9 mouse cellular contexts compared by ENCODE assay signal in the genomic region with DNA sequence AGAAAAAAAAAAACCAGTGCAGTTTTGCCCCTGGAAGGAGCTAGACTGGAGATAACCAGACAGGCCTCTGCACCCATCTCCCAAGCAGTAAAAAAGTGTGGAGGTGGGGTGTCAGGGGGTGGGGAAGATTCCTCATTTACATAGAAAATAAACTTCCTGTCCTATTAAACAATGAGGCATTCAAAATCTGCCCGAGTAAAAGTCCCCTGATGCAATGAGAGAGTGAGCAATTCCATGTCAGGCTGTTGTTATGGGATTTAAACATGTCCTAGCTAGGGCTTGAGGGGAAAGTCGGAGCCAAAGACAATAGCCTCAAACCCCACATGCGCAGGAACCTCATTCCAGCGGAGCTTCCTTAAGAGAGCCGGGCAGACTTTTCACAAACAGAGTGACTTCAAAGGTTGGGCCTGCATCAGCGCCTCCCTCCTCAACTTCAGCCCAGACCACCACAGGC. TPM values are rescaled to one million over a fixed set of nuclear protein-coding genes. Genes with fewer than 3 reads are reported as not detected.
DNase-seq lines count a peak whose midpoint lies in the region; ATAC-seq and TF ChIP-seq lines count a peak whose summit lies in the region.
"Had no signal": no experiment of that assay in that cellular context is flagged by ENCODE, and none has a peak within 500 bp of the region (broad histone marks: within the 10 kb centered on the region; RNA-seq: fewer than 3 reads in every experiment).

No protein-coding gene starts in this region.

- no peaks in the 10 kb centered on the region for H3K36me3 ChIP-seq in lung, embryonic 16.5 days (ENCODE audit: control insufficient read depth, insufficient read depth, low read length)
- H3K36me3 ChIP-seq in heart, postnatal 0 days (replicated peaks; ENCODE audit: control insufficient read depth, insufficient read depth, low read length): no peaks in the 10 kb centered on the region
- H3K36me3 ChIP-seq in stomach, embryonic 15.5 days: no peaks in the 10 kb centered on the region
- H3K36me3 ChIP-seq in kidney, adult 2 months (ENCODE audit: control insufficient read depth, insufficient read depth, low read length): no peaks in the 10 kb centered on the region

- no peaks in the 10 kb centered on the region; the same call in 1 of the 2 replicates for H3K27me3 ChIP-seq in lung, embryonic 16.5 days (ENCODE audit: control insufficient read depth, insufficient read depth, low read depth, low read length)
- no peaks in the 10 kb centered on the region for H3K27me3 ChIP-seq in heart, postnatal 0 days (ENCODE audit: control insufficient read depth, insufficient read depth, low read length)
- no peaks in the 10 kb centered on the region for H3K27me3 ChIP-seq in stomach, embryonic 15.5 days (replicated peaks)
- no peaks in the 10 kb centered on the region for H3K27me3 ChIP-seq in kidney, adult 2 months (replicated peaks; ENCODE audit: control insufficient read depth, insufficient read depth, low read length)

- ATAC-seq in lung, embryonic 16.5 days (ENCODE audit: low read depth): peak; percentile 29; the same call in 1 of the 2 replicates
- 0 out of 2 replicates have a peak, but pooled peaks have one; percentile 31 for ATAC-seq in heart, postnatal 0 days (ENCODE audit: insufficient read depth, low read depth)
- ATAC-seq in stomach, embryonic 15.5 days (ENCODE audit: insufficient read depth, low FRiP score, low read depth): peak; percentile 22; the same call in 1 of the 2 replicates
- ATAC-seq: liver, postnatal 0 days had no signal

- DNase-seq in lung, postnatal 14 days: no peak
- peak; percentile 41 for DNase-seq in brain, embryonic 14.5 days (ENCODE audit: low read depth)
- peak; percentile 68 for DNase-seq in heart, postnatal 0 days (ENCODE audit: low spot score)
- no peak for DNase-seq in frontal cortex, postnatal 10 days (ENCODE audit: low spot score in 2 of 2)
- no peak for DNase-seq in kidney, adult 2 months
- DNase-seq: liver, postnatal 0 days; right cerebral cortex, postnatal 25 days had no signal

- peak overlapping the region; percentile 48 for H3K27ac ChIP-seq in lung, embryonic 16.5 days (ENCODE audit: low read length)
- H3K27ac ChIP-seq in heart, postnatal 0 days (ENCODE audit: low read depth): peak overlapping the region; percentile 50; the same call in 1 of the 2 replicates
- H3K27ac ChIP-seq in stomach, embryonic 15.5 days: peak overlapping the region; percentile 66
- H3K27ac ChIP-seq in kidney, adult 2 months (ENCODE audit: insufficient read depth, low read depth, low read length): no peak overlapping the region

- WGBS in lung, embryonic 16.5 days: 7% methylated on average over 6 of the region's 6 CpGs
- 52% methylated on average over 6 of the region's 6 CpGs for WGBS in heart, postnatal 0 days
- 22% methylated on average over 6 of the region's 6 CpGs for WGBS in stomach, embryonic 15.5 days
- 53% methylated on average over 6 of the region's 6 CpGs for WGBS in kidney, adult 2 months

- no peaks in the 10 kb centered on the region for H3K9me3 ChIP-seq in lung, embryonic 16.5 days (ENCODE audit: control insufficient read depth, low read length)
- H3K9me3 ChIP-seq in heart, postnatal 0 days (replicated peaks; ENCODE audit: control insufficient read depth, low read length): no peaks in the 10 kb centered on the region
- no peaks in the 10 kb centered on the region for H3K9me3 ChIP-seq in stomach, embryonic 15.5 days

- TF ChIP-seq POLR2A in brain, embryonic 14.5 days (IDR thresholded peaks at IDR 0.05; ENCODE audit: borderline replicate concordance, extremely low read depth, insufficient read depth, insufficient read length, poor library complexity, severe bottlenecking): no peak
- TF ChIP-seq POLR2A in kidney, adult 2 months (IDR thresholded peaks at IDR 0.05; ENCODE audit: low read depth, low read length): no peak

- H3K4me3 ChIP-seq in lung, embryonic 16.5 days (ENCODE audit: low read length): no peak overlapping the region
- no peak overlapping the region for H3K4me3 ChIP-seq in heart, postnatal 0 days (ENCODE audit: low read depth, low read length)
- no peak overlapping the region for H3K4me3 ChIP-seq in stomach, embryonic 15.5 days (replicated peaks)
- no peak overlapping the region for H3K4me3 ChIP-seq in kidney, adult 2 months (ENCODE audit: insufficient read depth, low read depth, low read length)

- TF ChIP-seq EP300 in heart, postnatal 0 days (IDR thresholded peaks at IDR 0.05; ENCODE audit: low read depth): no peak

- peaks cover 13% of the 10 kb centered on the region; the same call in 1 of the 2 replicates for H3K4me1 ChIP-seq in lung, embryonic 16.5 days (replicated peaks; ENCODE audit: control insufficient read depth, insufficient read depth, low read length)
- H3K4me1 ChIP-seq in heart, postnatal 0 days (ENCODE audit: control insufficient read depth, insufficient read depth): no peaks in the 10 kb centered on the region; the same call in 1 of the 2 replicates
- H3K4me1 ChIP-seq in stomach, embryonic 15.5 days: peaks cover 13% of the 10 kb centered on the region; the same call in 1 of the 2 replicates
- no peaks in the 10 kb centered on the region for H3K4me1 ChIP-seq in kidney, adult 2 months (ENCODE audit: control insufficient read depth, insufficient read depth, low read length)

- peak overlapping the region; percentile 41 for H3K4me2 ChIP-seq in lung, embryonic 16.5 days (ENCODE audit: low read depth, low read length)
- peak overlapping the region; percentile 40 for H3K4me2 ChIP-seq in heart, postnatal 0 days (ENCODE audit: low read depth, low read length)
- H3K4me2 ChIP-seq in stomach, embryonic 15.5 days: peak overlapping the region; percentile 35; the same call in 1 of the 2 replicates

- H3K9ac ChIP-seq in lung, embryonic 16.5 days (ENCODE audit: low read length): peak overlapping the region; percentile 19; the same call in 1 of the 2 replicates
- H3K9ac ChIP-seq in heart, postnatal 0 days (replicated peaks; ENCODE audit: low read depth, low read length): no peak overlapping the region
- H3K9ac ChIP-seq in stomach, embryonic 15.5 days: no peak overlapping the region
- H3K9ac ChIP-seq: liver, postnatal 0 days had no signal

- no peak for TF ChIP-seq CTCF in brain, embryonic 14.5 days (IDR thresholded peaks at IDR 0.05; ENCODE audit: borderline replicate concordance, extremely low read depth, insufficient read depth, insufficient read length)
- TF ChIP-seq CTCF in heart, postnatal 0 days (IDR thresholded peaks at IDR 0.05; ENCODE audit: low read depth): no peak
- no peak for TF ChIP-seq CTCF in kidney, adult 2 months (conservative IDR thresholded peaks at IDR 0.05; ENCODE audit: insufficient read depth, insufficient read length, low read depth, low read length)

RNA-seq across cellular contexts. Expression of a gene that starts 50.7 kb away (rescaled TPM):
- polyA plus RNA-seq in lung, embryonic 16.5 days (2015; fragmentation: Nextera tagmentation; extraction: Ambion mirVana): 0.44 and 0.68 TPM in 2 replicates
- polyA plus RNA-seq in brain, embryonic 14.5 days (2012; rRNA removed): 0.06 and 0.11 TPM in 2 replicates
- total RNA-seq in heart, postnatal 0 days (2014; rRNA removed; ENCODE audit: low replicate concordance): 0.54 and 0.73 TPM in 2 replicates
- 0.32 and 0.71 TPM in 2 replicates for polyA plus RNA-seq in heart, postnatal 0 days (2015; fragmentation: Nextera tagmentation; extraction: Ambion mirVana)
- polyA plus RNA-seq in stomach, embryonic 15.5 days (2015; fragmentation: Nextera tagmentation; extraction: Ambion mirVana): 0.61 and 0.65 TPM in 2 replicates
- 0.56 and 0.67 TPM in 2 replicates for polyA plus RNA-seq in kidney, adult 2 months (2012; rRNA removed)
- polyA plus RNA-seq: liver, postnatal 0 days had no signal

Comparison
In these comparisons a context has a peak if more than half of its experiments do, and no peak if none do; other contexts are left out.
1. DNase-seq: peak in brain, embryonic 14.5 days (single experiment) and heart, postnatal 0 days (single experiment); none in lung, postnatal 14 days (single experiment), frontal cortex, postnatal 10 days (0 of 2) and kidney, adult 2 months (single experiment).
2. Peak in every context shown above with its lines, with median percentiles within 50 percentile points of each other: ATAC-seq and H3K4me2 ChIP-seq.